ENCODE assay signal across 17 mouse cellular contexts in the genomic region with DNA sequence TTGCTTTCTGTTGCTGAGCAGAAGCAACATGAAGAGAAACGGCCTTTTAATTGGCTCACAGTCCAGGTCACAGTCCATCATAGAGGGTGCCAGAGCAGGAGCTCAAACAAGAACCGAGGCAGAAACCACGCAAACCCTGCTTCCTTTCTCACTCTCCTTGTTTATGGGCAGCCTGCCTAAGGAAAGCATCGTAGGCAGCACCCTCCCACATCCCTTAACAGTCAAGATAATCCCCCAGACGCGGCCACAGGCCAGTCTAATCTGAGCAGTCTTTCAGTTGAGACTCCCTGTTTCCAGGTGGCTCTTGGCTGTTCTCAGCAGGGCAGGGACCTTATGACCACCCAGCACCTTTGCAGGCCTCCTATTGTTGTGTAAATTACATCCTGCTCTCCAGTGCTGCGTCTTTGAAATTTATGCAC. TPM values are rescaled to one million over a fixed set of nuclear protein-coding genes. Genes with fewer than 3 reads are reported as not detected.
DNase-seq lines count a peak whose midpoint lies in the region; ATAC-seq and TF ChIP-seq lines count a peak whose summit lies in the region.
"Had no signal": no experiment of that assay in that cellular context is flagged by ENCODE, and none has a peak within 500 bp of the region (broad histone marks: within the 10 kb centered on the region; RNA-seq: fewer than 3 reads in every experiment).

No protein-coding gene starts in this region.

- H3K4me1 ChIP-seq in hindbrain, embryonic 12.5 days: peaks cover 10% of the 10 kb centered on the region
- H3K4me1 ChIP-seq in hindbrain, postnatal 0 days (ENCODE audit: insufficient read depth, low read length): no peaks in the 10 kb centered on the region
- peaks cover 7% of the 10 kb centered on the region; the same call in 1 of the 2 replicates for H3K4me1 ChIP-seq in forebrain, embryonic 11.5 days (replicated peaks; ENCODE audit: control insufficient read depth, insufficient read depth, low read length)
- peaks cover 5% of the 10 kb centered on the region; the same call in 1 of the 2 replicates for H3K4me1 ChIP-seq in midbrain, embryonic 14.5 days (ENCODE audit: control insufficient read depth, insufficient read depth, low read length)
- H3K4me1 ChIP-seq: limb, embryonic 13.5 days had no signal

- no peak for DNase-seq in hindbrain, postnatal 0 days (ENCODE audit: low spot score)
- peak; percentile 39 for DNase-seq in right cerebral cortex, adult 18-20 months
- no peak for DNase-seq in right cerebral cortex, postnatal 14 days
- DNase-seq in forebrain, embryonic 11.5 days (ENCODE audit: low spot score): peak; percentile 48
- DNase-seq in midbrain, embryonic 14.5 days: peak; percentile 55
- no peak for DNase-seq in spleen, adult 12 weeks (ENCODE audit: low spot score)
- no peak for DNase-seq in ovary, adult 18-20 months (ENCODE audit: low spot score)
- DNase-seq: adrenal gland, adult 8-10 months; cerebellum, postnatal 36 days; lung, embryonic 14.5 days had no signal

- WGBS in hindbrain, embryonic 12.5 days: 22% methylated on average over 7 of the region's 7 CpGs
- WGBS in hindbrain, postnatal 0 days: 16% methylated on average over 7 of the region's 7 CpGs
- 13% methylated on average over 7 of the region's 7 CpGs for WGBS in forebrain, embryonic 11.5 days
- 7% methylated on average over 7 of the region's 7 CpGs for WGBS in midbrain, embryonic 14.5 days

- H3K9me3 ChIP-seq in hindbrain, embryonic 12.5 days (replicated peaks): no peaks in the 10 kb centered on the region
- H3K9me3 ChIP-seq in hindbrain, postnatal 0 days (ENCODE audit: low read length): no peaks in the 10 kb centered on the region
- H3K9me3 ChIP-seq in forebrain, embryonic 11.5 days (ENCODE audit: control insufficient read depth, low read length): no peaks in the 10 kb centered on the region
- H3K9me3 ChIP-seq in midbrain, embryonic 14.5 days (ENCODE audit: control insufficient read depth, low read length): no peaks in the 10 kb centered on the region
- H3K9me3 ChIP-seq: limb, embryonic 13.5 days had no signal

- no peak overlapping the region for H3K4me3 ChIP-seq in hindbrain, embryonic 12.5 days
- no peak overlapping the region for H3K4me3 ChIP-seq in hindbrain, postnatal 0 days (ENCODE audit: low read length)
- no peak overlapping the region for H3K4me3 ChIP-seq in forebrain, embryonic 11.5 days (ENCODE audit: low read depth, low read length)
- no peak overlapping the region for H3K4me3 ChIP-seq in midbrain, embryonic 14.5 days (replicated peaks; ENCODE audit: low read depth, low read length)
- H3K4me3 ChIP-seq: limb, embryonic 13.5 days had no signal

- peaks cover 23% of the 10 kb centered on the region; the same call in 1 of the 2 replicates for H3K36me3 ChIP-seq in hindbrain, embryonic 12.5 days
- peaks cover 9% of the 10 kb centered on the region; the same call in 1 of the 2 replicates for H3K36me3 ChIP-seq in hindbrain, postnatal 0 days (ENCODE audit: insufficient read depth, low read length)
- H3K36me3 ChIP-seq in forebrain, embryonic 11.5 days (ENCODE audit: control insufficient read depth, insufficient read depth, low read length): no peaks in the 10 kb centered on the region
- peaks cover 50% of the 10 kb centered on the region for H3K36me3 ChIP-seq in midbrain, embryonic 14.5 days (ENCODE audit: control insufficient read depth, insufficient read depth, low read length)

- no peak for TF ChIP-seq CTCF in hindbrain, postnatal 0 days (IDR thresholded peaks at IDR 0.05; ENCODE audit: low read depth)

- H3K9ac ChIP-seq in hindbrain, embryonic 12.5 days: 0 out of 2 replicates have a peak overlapping the region, but pooled peaks have one; percentile 13
- H3K9ac ChIP-seq in hindbrain, postnatal 0 days (replicated peaks; ENCODE audit: low read length): no peak overlapping the region
- H3K9ac ChIP-seq in forebrain, embryonic 11.5 days (ENCODE audit: low read length): no peak overlapping the region
- H3K9ac ChIP-seq in midbrain, embryonic 14.5 days (replicated peaks; ENCODE audit: low read length): no peak overlapping the region; the same call in 1 of the 2 replicates
- H3K9ac ChIP-seq: limb, embryonic 13.5 days; lung, embryonic 14.5 days had no signal

- no peak; the same call in 1 of the 2 replicates for ATAC-seq in hindbrain, embryonic 12.5 days (ENCODE audit: low FRiP score)
- ATAC-seq in hindbrain, postnatal 0 days: no peak
- ATAC-seq in forebrain, embryonic 11.5 days (replicated peaks; ENCODE audit: low FRiP score): no peak
- peak; percentile 43; the same call in 1 of the 2 replicates for ATAC-seq in midbrain, embryonic 14.5 days (ENCODE audit: low FRiP score, low TSS enrichment)
- ATAC-seq: intestine, postnatal 0 days; Patski had no signal

- peak overlapping the region; percentile 31 for H3K27ac ChIP-seq in hindbrain, embryonic 12.5 days
- no peak overlapping the region for H3K27ac ChIP-seq in hindbrain, postnatal 0 days
- no peak overlapping the region for H3K27ac ChIP-seq in forebrain, embryonic 11.5 days (ENCODE audit: low read depth, low read length)
- H3K27ac ChIP-seq in midbrain, embryonic 14.5 days (replicated peaks; ENCODE audit: low read depth, low read length): peak overlapping the region; percentile 60; the same call in 1 of the 2 replicates
- H3K27ac ChIP-seq: limb, embryonic 13.5 days had no signal

- H3K4me2 ChIP-seq in hindbrain, embryonic 12.5 days (replicated peaks): no peak overlapping the region
- H3K4me2 ChIP-seq in hindbrain, postnatal 0 days (ENCODE audit: low read depth, low read length): no peak overlapping the region
- H3K4me2 ChIP-seq in forebrain, embryonic 11.5 days (ENCODE audit: low read depth, low read length, severe bottlenecking): no peak overlapping the region
- H3K4me2 ChIP-seq in midbrain, embryonic 14.5 days (ENCODE audit: low read length): no peak overlapping the region
- H3K4me2 ChIP-seq: limb, embryonic 13.5 days; lung, embryonic 14.5 days had no signal

- no peaks in the 10 kb centered on the region for H3K27me3 ChIP-seq in hindbrain, embryonic 12.5 days
- no peaks in the 10 kb centered on the region for H3K27me3 ChIP-seq in hindbrain, postnatal 0 days (ENCODE audit: insufficient read depth, low read length)
- H3K27me3 ChIP-seq in forebrain, embryonic 11.5 days (ENCODE audit: control insufficient read depth, insufficient read depth, low read length): no peaks in the 10 kb centered on the region
- H3K27me3 ChIP-seq in midbrain, embryonic 14.5 days (ENCODE audit: control insufficient read depth, insufficient read depth, low read length): no peaks in the 10 kb centered on the region
- H3K27me3 ChIP-seq: limb, embryonic 13.5 days; Patski had no signal

RNA-seq across cellular contexts. Expression of a gene that starts 33.8 kb away (rescaled TPM):
- 17.4 and 17.5 TPM in 2 replicates for polyA plus RNA-seq in hindbrain, embryonic 12.5 days (2016; fragmentation: Nextera tagmentation; extraction: Ambion mirVana)
- total RNA-seq in hindbrain, postnatal 0 days (2014; rRNA removed): 18.8 and 25.7 TPM in 2 replicates
- 9.5 and 9.8 TPM in 2 replicates for polyA plus RNA-seq in hindbrain, postnatal 0 days (2015; fragmentation: Nextera tagmentation; extraction: Ambion mirVana)
- polyA plus RNA-seq in forebrain, embryonic 11.5 days (2014; fragmentation: Nextera tagmentation; extraction: Ambion mirVana): 13.2 and 14.6 TPM in 2 replicates
- 22.5 and 28.3 TPM in 2 replicates for polyA plus RNA-seq in midbrain, embryonic 14.5 days (2014; fragmentation: Nextera tagmentation; extraction: Ambion mirVana)

RNA-seq across cellular contexts. Expression of a gene that starts 39.7 kb away (rescaled TPM):
- 5.3 and 6.8 TPM in 2 replicates for polyA plus RNA-seq in hindbrain, embryonic 12.5 days (2016; fragmentation: Nextera tagmentation; extraction: Ambion mirVana)
- total RNA-seq in hindbrain, postnatal 0 days (2014; rRNA removed): 2.3 TPM in 1 of 2 replicates, not detected in the other
- 1.8 and 2.6 TPM in 2 replicates for polyA plus RNA-seq in hindbrain, postnatal 0 days (2015; fragmentation: Nextera tagmentation; extraction: Ambion mirVana)
- 6.7 and 7.2 TPM in 2 replicates for polyA plus RNA-seq in forebrain, embryonic 11.5 days (2014; fragmentation: Nextera tagmentation; extraction: Ambion mirVana)
- 0.77 and 1.9 TPM in 2 replicates for polyA plus RNA-seq in midbrain, embryonic 14.5 days (2014; fragmentation: Nextera tagmentation; extraction: Ambion mirVana)

RNA-seq across cellular contexts. Expression of a gene that starts 49.0 kb away (rescaled TPM):
- 1.1 and 1.3 TPM in 2 replicates for polyA plus RNA-seq in hindbrain, embryonic 12.5 days (2016; fragmentation: Nextera tagmentation; extraction: Ambion mirVana)
- 3.1 and 6.6 TPM in 2 replicates for total RNA-seq in hindbrain, postnatal 0 days (2014; rRNA removed)
- polyA plus RNA-seq in hindbrain, postnatal 0 days (2015; fragmentation: Nextera tagmentation; extraction: Ambion mirVana): 7.2 and 7.3 TPM in 2 replicates
- 0.79 and 0.99 TPM in 2 replicates for polyA plus RNA-seq in forebrain, embryonic 11.5 days (2014; fragmentation: Nextera tagmentation; extraction: Ambion mirVana)
- 2.7 and 3.3 TPM in 2 replicates for polyA plus RNA-seq in midbrain, embryonic 14.5 days (2014; fragmentation: Nextera tagmentation; extraction: Ambion mirVana)
- total RNA-seq: adrenal gland, adult 8-10 months; heart, postnatal 25 days had no signal
- polyA plus RNA-seq: intestine, postnatal 0 days; limb, embryonic 13.5 days; lung, embryonic 14.5 days; Patski; small intestine, adult 2 months; testis, adult 2 months had no signal

Comparison
In these comparisons a context has a peak if more than half of its experiments do, and no peak if none do; other contexts are left out.
1. H3K27ac ChIP-seq: peak in hindbrain, embryonic 12.5 days (single experiment) and midbrain, embryonic 14.5 days (single experiment); none in hindbrain, postnatal 0 days (single experiment) and forebrain, embryonic 11.5 days (single experiment).
2. DNase-seq: peak in right cerebral cortex, adult 18-20 months (single experiment), forebrain, embryonic 11.5 days (single experiment) and midbrain, embryonic 14.5 days (single experiment); none in hindbrain, postnatal 0 days (single experiment), right cerebral cortex, postnatal 14 days (single experiment), spleen, adult 12 weeks (single experiment) and ovary, adult 18-20 months (single experiment).